Mouse (Mus musculus): Measurements from ENCODE around the gene Mrps2. TPM values are rescaled to one million over a fixed set of nuclear protein-coding genes. Genes with fewer than 3 reads are reported as not detected.

Mrps2 gene
- 10 to 100 TPM; 35.6 to 39.2 TPM for total RNA-seq (2021)
- long read RNA-seq, experiment 1, transcript Mrps2-201 (4 exons, 2,080 nt): major isoform, 18 of 30 reads
- long read RNA-seq, experiment 1, partial matches to known transcripts: 9 of 30 reads
- long read RNA-seq, experiment 1, other reads (novel, unspliced or antisense): 3 of 30 reads
- long read RNA-seq, experiment 2, transcript Mrps2-201 (4 exons, 2,080 nt): major isoform, 22 of 26 reads
- long read RNA-seq, experiment 2, partial matches to known transcripts: 3 of 26 reads
- long read RNA-seq, experiment 2, other reads (novel, unspliced or antisense): 0 of 26 reads

DNA sequence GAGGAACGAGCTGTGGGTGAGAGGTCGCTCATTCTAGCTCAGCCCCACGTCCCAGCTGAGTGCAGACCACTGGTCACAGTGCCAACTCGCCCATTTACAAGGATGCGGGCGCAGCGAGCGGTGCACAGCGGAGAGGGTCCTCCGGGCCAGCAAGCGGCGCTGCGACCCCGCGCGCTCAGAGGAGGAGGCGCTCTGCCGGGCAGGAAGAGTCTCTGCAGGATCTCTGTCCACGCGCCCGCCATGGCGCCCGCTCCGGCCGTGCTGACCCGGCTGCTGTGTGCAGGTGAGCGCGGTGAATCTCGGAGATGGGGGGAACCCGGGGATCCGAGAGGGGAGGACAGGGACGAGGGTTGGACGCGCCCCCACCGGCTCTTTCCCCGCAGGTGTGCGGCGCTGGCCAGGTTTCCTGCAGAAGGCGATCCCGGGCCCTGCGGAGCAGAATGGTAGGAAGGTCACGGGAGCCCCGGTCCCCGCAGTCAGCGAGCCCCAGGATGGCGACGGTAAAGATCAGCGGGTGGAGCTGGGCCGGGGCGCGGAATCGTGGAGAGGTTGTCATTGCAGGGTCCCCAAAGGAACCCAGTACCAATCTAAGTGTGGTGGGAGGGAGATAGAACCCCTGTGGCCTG, at the start of gene Mrps2:
Gene Mrps2 (plus strand): TSS at position 207 of the 626 bp plus-strand sequence.
- peak; percentile 69 to 86 for DNase-seq (ENCODE audit: low spot score in 2 of 2)

DNA sequence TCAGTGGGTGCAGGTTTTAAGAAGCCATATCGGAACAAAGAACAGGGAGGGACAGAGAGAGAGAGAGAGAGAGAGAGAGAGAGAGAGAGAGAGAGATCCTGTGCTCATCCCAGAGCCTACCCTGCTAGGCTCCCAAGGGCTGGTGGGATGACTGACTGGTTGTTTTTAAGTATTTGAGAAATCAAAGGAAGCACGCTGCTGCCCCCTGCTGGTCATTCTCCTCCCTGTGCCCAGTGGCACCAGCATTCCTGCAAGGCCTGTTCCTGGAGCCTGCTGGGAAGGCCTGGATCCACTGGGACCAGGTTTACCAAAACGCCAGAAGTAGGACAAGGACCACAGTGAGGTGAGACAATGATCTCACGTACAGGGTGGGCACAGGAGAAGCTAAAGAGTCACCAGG, 48.0 kb upstream of the Mrps2 start:
- peak; percentile 76 to 88 for DNase-seq (ENCODE audit: low spot score in 2 of 2)

DNA sequence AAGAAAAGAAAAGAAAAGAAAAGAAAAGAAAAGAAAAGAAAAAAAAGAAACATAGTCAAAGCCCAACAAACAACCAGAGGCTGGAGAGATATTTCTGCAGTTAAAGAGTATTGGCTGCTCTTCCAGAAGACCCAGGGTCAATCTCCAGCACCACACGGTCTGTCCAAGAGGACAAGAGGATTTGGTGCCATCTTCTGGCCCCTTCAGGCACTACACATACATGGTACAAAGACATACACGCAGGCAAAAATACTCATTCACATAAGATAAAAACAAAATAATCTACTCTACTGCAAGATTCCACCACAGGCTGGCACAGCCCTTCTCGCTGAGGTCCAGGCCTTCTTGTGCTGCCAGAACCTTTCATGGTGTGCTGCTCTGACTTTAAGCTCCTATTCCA, 44.7 kb upstream of the Mrps2 start:
- no peak for DNase-seq (ENCODE audit: low spot score in 2 of 2)

DNA sequence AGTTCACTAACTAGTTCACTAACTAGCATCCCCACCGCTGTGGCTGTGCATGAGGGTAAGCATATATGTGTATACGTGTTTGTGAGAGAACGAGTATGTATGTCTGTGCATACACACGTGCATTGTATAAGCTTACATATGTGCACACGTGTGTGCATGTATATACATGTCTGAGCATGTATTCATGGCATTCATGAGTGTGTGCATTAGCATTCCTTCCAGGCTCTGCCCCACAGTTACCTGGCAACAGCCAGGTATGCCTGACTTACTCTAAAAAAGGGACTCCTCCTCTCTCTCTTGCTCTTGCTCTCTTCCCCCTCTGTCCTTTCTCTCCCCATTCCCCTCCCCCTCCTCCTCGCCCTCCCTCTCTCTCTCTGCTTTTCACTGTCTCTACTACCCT, 40.6 kb upstream of the Mrps2 start:
- no peak for DNase-seq (ENCODE audit: low spot score in 2 of 2)

DNA sequence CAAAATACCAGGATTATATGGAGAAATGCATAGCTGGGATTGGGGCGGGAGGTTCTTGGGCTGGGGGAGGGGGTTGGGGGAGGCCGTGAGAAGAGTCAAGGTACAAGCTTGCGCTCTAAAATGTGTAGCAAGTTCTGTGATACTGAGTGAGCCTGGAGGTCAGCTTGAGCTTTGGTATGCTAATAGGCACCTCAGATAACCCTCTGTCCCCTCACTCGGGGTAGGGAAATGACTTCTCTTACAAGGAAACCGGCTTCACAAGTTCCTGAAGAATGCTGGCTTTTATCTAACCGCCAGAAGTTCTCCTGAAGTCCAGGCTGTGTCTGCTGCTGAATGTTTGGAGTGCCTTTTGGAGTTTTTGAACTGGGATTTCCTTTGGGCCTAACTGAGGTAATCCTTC, 37.0 kb upstream of the Mrps2 start:
- DNase-seq (ENCODE audit: low spot score in 2 of 2): no peak

DNA sequence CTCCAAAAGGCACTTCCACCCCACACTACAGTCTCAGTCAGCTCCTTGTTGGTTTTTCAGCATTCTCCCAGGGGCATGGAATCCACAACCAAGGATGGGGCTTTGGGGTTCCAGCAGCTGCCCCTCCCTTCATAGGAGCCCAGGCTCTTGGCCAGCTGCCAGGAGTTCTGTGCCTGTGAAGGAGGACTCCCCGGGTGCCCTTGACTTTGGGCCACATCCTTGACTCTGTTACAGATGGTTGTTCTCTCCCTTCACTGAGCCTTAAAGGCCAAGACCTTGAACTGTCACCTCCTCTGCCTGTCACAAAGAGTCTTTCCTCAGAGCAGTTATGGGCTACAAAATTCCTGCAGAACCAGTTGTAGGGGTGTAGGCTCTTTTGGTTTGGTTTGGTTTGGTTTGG, 35.1 kb upstream of the Mrps2 start:
- no peak for DNase-seq (ENCODE audit: low spot score in 2 of 2)

DNA sequence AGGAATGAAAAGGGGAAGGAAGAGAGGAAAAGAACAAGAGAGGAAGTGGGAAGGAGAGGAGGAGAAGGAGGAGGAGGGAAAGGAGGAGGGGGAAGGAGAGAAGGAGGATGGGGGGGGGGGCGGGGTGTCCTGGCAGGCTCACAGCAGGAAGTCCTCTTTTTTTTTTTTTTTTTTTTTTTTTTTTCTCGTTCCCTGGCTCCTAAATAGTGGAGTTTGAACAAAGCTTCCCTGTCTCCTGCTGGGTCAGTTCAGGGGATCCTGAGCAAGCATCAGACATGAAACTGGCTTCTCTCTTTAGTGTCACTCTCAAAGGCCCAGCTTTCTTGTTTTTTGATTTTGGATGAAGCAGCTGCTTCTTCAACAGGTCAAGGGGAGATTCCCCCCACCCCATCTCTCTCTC, 34.4 kb upstream of the Mrps2 start:
- DNase-seq (ENCODE audit: low spot score in 2 of 2): no peak

DNA sequence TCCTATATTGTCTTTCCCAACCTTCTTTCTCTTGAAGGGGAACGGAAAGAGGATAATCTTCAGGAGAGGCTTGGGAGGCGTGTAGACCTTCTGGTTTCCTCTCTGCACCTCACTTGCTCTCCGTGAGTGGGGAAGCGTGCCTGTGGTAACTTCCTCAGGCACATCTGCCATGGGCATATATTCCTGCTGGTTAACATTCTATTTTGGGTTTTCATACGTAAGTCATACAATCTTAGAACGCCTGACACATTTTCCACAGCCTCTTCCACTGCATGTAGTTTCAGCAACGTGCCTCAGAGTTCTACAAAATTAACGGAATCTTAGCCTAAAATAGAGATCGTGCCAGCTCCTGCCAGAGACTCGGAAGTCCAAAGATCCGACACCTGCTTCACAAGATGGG, 32.5 kb upstream of the Mrps2 start:
- DNase-seq (ENCODE audit: low spot score in 2 of 2): no peak

DNA sequence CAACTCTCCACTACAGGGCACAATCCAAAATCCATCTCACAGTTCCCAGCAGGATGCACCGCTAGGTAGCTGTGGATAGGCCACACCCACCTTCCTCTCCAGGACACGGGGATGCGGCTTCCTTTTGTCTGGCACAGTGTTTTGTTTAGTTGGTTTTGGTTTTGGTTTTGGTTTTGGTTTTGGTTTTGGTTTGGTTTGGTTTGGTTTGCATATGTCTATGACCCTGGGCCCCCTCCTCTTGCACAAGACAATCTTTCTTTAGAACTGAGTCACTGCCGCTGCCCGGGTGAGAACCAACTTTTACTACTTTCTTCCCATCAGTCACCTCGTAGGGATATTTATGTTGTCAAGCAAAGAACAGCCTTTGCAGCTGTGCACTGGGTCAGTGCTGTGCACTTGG, 27.0 kb upstream of the Mrps2 start:
- no peak for DNase-seq (ENCODE audit: low spot score in 2 of 2)

DNA sequence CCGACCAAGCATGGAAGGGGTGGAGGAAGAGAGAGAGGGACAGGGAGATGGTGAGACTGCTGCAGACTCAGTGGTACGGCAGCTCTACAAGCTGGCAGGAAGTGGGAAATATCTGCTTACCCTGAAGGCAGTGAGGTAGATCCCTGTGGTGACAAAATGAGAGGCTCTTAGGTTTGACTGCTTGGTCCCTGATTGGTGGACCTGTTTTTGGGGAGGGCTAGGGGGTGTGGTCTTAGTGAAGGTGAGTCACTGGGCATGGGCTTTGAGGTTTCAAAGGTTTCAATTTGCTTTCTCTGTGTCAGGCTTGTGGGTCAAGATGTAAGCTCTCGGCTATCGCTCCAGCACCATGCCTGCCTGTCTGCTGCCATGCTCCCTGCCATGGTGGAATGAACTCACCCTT, 22.8 kb upstream of the Mrps2 start:
- no peak for DNase-seq (ENCODE audit: low spot score in 2 of 2)

DNA sequence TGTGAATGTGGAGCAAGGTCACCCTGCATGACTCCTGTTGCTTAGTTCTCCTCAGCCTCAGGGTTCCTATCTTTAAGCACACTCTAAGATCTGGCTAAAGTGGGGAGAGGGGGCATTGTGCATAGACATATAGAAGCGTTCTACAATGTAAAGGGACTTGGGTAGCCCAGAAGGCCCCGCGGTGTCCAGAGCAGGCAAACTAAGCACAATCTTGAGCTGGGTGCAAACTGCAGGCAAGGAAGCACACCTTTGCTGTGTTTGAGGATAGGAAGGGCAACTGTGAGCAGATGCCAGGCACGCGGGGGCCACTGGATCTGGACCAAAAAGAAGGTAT, 21.7 kb upstream of the Mrps2 start:
- DNase-seq (ENCODE audit: low spot score in 2 of 2): no peak

DNA sequence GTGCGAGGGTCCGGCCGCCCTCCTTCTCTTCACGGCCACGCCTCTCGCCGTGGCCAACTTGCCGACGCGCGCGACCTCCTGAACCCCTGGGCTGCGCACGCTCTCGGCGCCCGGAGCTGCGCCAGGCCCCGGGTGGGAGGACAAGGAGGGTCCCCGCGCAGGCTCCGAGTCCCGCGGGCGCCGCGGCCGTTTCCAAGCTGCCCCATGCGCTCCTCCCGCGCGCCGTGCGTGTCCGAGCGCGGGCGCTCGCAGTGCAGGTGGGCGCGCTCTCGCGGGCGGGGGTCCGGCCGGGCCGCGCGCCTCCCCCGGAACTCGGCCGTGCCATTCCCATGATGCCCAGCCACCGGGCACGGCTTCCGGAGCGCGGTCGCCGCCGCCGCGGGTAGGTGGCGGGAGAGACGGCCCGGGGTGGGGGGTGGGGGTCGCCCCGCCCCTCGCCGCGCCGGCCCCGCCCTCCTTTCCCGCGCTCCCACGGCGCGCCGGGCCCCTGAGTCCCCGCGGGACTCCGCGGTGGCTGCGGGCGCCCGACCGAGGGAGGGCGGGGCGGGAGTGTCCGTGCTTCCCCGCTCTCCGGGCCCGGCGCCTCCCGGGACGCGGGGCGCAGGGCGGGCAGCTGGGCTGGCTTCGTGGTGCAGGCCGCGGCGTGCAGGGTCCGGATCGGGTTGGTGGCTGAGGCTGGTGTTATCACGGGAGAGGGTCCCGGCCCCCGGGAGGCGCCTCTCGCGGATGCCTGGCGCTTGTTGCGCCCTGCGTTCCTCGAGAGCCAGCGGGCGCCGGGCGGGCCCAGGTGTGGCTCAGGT, 21.2 kb upstream of the Mrps2 start, which contains the start of gene Ppp1r26:
Gene Ppp1r26 (plus strand): TSS at position 286 of the 800 bp plus-strand sequence.
- peak in 1 of 2 experiments; percentile 24 for DNase-seq (ENCODE audit: low spot score in 2 of 2)

DNA sequence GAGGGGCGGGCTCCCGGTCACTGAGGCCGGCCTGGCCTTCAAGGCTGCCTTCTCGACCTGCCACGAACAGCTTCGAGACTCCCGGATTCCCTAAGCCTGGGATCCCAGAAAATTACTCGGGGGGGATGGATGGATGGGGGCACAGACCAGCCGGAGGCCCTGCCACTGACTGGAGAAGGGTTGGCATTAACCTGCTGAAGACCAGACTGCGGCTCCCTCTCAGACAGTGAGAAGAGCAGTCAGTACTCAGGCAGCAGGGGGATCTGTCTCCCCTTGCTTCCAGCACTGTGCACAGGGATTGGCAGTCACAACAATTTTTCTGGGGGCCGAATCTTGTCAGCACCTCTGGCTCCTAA, 20.6 kb upstream of the Mrps2 start:
- no peak for DNase-seq (ENCODE audit: low spot score in 2 of 2)

DNA sequence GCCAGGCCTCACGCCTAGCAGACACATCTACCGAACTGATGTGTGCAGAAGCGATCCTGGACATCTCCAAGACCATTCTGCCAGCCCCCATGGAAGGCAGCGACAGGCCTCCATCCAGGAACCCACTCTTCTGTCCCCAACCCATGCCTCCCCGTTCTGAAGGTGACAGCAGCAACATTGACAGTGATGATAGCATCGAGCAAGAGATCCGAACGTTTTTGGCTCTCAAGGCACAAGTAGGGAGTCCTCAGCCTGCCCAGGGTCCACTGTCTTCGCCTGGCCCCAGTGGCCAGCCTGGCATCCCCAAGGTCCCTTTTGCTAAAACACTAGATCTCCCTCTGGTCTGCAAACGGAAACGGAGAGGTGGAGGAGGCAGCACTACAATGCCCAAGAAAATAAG, 16.2 kb upstream of the Mrps2 start:
- no peak for DNase-seq (ENCODE audit: low spot score in 2 of 2)

DNA sequence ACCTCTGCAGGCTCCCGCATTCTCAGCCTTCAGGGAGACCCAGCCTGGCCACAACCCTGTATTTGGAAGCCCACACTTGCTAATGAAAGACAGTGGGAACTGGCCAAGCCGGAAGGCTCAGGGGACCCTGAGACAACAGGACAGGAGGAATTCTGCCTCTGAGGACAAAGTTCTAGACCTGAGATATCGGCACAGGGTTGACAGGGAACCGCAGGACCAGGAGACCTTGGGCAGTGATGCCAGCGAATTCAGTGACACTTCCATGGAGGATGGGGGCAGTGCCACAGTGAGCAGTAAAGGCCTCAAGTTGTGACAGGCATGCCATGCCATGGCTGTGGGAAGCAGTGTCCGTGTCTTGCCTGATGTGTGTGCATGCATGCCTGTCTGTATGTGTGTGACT, 14.3 kb upstream of the Mrps2 start:
- no peak for DNase-seq (ENCODE audit: low spot score in 2 of 2)

DNA sequence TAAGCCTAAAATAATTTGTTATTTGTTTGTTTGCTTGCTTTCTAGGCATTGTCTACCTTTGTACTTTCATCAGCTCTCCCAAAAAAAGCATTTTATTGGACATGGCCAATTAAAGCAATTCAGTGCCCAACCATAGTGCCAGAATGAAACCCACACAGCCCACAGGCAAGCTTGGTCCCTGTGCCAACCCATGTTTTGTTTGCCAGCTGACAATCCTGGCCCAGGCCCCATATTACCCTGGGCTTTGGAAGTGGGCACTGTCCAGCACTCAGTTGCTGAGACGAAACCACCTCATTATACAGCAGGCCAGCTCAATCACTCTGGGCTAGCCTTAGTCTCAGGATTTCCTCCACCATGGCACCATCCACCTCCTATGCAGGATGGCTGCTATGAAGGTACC, 11.2 kb upstream of the Mrps2 start:
- no peak for DNase-seq (ENCODE audit: low spot score in 2 of 2)

DNA sequence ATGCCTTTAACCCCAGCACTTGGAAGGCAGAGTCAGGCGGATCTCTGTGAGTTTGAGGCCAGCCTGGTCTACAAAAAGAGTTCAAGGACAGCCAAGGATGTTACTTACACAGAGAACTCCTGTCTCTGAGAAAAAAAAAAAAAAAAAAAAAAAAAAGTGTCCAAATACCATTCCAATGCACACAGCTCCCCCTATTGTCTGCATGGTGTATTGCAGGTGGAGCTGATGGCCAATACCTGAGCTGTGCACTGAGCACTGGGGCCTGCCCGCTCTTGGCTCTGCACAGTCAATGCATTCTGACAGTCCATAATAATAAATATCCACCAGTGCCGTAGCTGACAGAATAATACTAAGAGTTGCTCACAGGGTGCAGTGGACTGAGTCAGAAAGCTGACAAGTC, 3.9 kb upstream of the Mrps2 start:
- DNase-seq (ENCODE audit: low spot score in 2 of 2): no peak

DNA sequence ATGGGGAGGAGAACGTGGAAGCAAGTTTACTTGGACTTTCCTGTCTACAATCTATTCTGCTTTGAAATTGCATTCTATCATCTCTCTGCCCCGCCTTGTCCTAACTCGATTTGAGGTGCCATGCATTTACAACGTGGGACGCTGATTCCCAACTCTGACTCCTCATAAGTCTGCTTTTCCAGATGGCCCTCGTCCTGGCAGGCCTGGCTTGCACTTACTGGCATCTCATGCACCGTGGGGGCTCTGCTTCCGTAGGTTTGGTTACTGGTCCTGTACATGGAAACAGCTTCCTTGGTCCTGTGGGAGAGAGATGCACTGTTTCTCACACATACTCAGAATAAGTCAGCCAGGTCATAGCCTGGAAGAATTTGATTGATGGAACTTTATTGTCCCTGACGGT, 2.9 kb upstream of the Mrps2 start:
- DNase-seq (ENCODE audit: low spot score in 2 of 2): no peak

DNA sequence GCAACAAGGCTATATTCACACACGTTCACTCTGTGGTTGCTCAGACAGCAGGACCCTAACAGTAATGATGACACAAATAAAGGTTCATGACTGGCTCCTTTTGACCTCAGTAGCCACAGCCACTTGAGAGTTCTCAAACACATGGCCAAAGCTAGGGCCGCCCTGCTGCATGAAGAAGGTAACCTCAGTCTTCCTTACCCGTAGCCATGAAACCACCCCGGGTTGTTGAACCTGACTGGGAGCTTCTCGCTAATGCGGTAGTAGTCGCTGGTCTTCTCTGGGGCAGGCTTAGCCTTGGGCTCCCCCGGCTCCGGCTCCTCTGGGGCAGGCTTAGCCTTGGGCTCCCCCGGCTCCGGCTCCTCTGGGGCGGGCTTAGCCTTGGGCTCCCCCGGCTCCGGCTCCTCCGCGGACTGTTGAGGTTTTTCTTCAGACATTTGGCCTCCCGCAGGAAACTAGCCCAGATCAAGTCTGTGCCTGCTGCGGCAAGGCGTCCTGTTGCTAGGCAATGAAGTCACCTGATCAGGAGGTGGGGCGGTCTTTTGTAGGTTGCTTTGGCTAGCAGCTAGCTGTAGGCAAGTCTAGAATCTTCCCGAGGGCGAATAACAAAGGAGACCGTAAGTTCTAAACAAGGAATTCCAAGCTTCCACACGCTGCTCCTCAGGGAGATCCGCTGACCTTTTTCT, 1.9 kb upstream of the Mrps2 start, which contains the start of gene 1700007K13Rik:
Gene 1700007K13Rik (minus strand): TSS at position 497 of the 683 bp plus-strand sequence.
- no peak for DNase-seq (ENCODE audit: low spot score in 2 of 2)

DNA sequence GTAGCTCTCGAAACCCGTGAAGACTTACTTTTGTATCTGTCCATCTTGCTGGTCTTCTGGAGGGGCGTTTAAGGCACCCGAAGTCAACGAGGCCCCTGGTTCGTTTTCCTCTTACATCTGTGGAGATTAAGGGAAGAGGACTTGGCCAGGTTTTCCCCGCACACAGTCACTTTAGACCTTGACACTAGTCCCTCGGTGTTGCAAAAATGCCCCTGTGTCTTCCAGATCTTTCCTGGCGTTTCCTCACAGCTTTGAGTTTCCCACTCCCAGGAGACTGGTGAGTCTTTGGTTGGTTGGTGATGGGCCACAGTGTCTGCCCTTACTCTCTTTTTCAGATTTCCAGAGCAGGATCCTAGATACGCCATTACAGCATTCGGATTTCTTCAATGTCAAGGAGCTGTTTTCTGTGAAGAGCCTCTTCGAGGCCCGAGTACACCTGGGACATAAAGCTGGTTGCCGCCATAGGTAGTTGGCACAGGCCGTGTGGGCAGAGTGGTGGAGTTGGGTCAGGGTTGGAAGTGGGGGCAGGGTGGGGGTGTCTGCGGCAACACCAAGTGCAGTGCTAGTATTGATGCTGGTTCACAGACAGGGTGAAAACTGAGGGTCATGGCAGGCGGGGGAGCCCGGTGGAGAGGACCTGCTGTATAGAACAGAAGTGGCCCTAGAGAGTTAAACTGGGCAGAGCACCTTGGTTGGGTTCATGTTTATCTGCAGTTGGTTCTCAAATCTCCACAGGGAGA, 790 bp downstream of the Mrps2 start:
- no peak for DNase-seq (ENCODE audit: low spot score in 2 of 2)

DNA sequence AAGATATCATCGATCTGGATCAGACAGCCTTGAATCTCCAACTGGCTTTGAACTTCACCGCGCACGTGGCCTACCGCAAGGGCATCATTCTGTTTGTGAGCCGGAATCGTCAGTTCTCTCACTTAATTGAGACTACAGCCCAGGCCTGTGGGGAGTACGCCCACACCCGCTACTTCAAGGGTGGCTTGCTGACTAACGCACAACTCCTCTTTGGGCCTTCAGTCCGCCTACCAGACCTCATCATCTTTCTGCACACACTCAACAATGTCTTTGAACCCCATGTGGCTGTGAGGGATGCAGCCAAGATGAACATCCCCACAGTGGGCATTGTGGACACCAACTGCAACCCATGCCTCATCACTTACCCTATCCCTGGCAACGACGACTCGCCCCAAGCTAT, 1.6 kb downstream of the Mrps2 start:
- DNase-seq (ENCODE audit: low spot score in 2 of 2): no peak

Measured in gastrocnemius, postnatal 4 days (tissue).